Mouse (Mus musculus) gastrocnemius, adult 18-20 months (tissue): Measurements from ENCODE around the gene Hhat. TPM values are rescaled to one million over a fixed set of nuclear protein-coding genes. Genes with fewer than 3 reads are reported as not detected.

Experiments
- DNase-seq: peaks from one replicate; pipeline ENCODE4 v3.0.0; 2021; ENCODE audit warnings: low spot score
- total RNA-seq, 2 experiments: library from RNA; stranded (reverse); gene quantifications; 2 replicates each; pipeline ENCODE4 v1.2.3; 2021

Gene Hhat
- total RNA-seq, 2 experiments from 2014 or later = 1.2 to 1.3 TPM

DNA sequence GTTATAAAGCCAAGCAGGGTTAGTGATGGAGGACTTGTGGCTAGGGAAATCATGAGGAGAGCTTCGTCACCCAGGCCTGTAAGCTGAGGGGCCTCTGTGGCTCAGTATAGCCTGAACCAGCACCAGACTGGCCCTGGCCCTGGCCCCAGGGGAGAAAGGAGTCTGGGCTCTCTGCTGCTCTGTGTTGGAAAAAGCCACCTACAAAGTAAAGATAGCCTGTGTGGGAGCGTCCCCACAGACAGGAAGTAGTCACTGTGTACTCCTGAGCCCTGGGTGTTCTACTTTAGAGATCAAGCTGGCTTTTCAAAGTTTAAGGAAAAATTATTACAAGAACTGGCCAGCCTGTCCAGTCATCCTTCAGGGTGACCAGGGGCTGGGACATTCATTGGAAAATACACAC lies 273.5 kb downstream of the Hhat start:
- DNase-seq = no peak

DNA sequence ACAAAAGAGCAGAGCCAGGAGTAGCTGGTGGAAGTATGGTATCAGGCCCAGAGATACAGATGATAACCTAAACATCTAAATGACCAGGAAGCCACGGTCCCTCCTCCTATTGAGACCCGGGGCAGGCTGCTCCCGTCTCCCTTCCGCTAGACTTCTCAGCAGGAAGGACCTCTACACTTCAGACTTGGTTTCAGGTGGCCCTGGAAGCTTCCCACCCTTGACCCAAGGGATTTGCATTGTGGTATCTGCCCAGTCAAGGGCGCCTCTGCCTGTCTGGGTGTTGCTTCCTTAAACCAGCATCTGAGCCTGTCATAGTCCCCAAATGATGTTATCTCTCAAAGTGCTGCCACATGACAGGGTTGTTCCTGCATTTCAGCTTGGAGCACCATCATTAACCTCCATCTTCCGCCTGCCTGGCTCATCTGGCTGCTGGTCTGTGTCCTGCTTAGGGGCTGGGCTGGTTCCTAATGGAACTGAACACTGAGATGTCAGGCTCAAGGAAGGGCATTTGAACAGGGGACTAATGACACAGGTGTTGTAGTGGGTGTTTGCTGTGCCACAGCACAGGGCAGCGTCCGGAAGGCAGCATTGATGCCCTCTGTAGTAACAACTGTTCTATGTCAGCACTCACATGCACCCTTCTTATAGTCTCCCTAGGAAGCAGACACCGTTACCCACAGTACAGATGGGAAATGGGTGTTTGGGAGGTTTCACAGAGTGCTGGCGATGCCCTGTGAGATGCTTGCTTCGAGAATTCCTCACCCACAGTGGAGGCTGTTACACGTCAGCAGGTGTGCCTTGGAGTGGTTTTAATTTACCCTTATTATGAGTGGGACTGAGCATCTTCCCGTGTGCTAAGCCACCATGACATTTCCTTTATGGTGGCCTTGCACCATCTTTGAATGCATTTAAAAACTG lies 280.9 kb downstream of the Hhat start:
- no peak for DNase-seq

GRCm38 (mm10) chr1:192487571-192487970 lies 283.5 kb downstream of the Hhat start:
- no peak for DNase-seq

DNA sequence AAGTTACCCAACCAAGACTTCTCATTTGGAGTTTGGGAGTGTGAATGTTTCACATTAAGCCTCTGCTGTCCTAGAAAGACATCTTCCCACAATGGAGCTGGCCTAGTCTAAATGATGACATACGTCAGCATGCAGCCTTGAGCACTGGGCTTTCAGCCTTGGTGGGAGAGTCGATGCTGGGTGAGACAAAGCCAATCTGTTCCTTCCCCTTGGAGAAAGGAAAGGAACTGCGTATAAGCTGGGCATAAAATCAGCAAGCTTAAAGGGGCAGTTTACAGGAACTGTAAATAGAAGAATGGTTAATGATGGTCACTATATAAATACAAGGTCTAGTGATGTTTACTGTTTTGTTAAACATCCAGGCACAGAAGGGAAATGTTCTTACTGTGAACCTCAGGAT lies 286.0 kb downstream of the Hhat start:
- DNase-seq = no peak

GRCm38 (mm10) chr1:192481446-192481845 lies 289.6 kb downstream of the Hhat start:
- DNase-seq = no peak

- no peak for DNase-seq
Measured at GRCm38 (mm10) chr1:192480072-192480784, 290.8 kb downstream of the Hhat start.

- no peak for DNase-seq
Measured at GRCm38 (mm10) chr1:192478176-192478575, 292.8 kb downstream of the Hhat start.

- no peak for DNase-seq
Measured at GRCm38 (mm10) chr1:192477556-192477955, 293.5 kb downstream of the Hhat start.

GRCm38 (mm10) chr1:192476704-192477103 lies 294.3 kb downstream of the Hhat start:
- no peak for DNase-seq

DNA sequence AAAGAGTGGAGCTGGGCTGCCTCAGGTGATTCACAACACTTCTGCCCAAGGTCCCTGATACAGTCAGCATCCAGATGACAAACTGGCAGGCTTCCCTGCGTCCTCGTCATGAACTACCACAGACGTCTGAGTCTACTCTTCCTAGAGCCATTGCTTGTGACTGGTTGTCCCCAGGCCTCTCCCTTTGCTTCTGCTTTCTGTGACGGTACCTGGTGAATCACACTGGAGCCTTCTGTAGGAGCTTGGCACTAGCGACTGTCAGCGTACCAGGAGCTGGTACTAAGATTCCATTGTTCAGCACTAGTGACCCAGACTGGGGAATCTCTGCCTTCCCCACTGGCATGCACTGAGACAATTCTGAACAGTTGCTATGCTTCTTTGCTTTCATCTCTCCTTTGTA lies 297.9 kb downstream of the Hhat start:
- DNase-seq = no peak

GRCm38 (mm10) chr1:192472366-192472765 lies 298.7 kb downstream of the Hhat start:
- no peak for DNase-seq

DNA sequence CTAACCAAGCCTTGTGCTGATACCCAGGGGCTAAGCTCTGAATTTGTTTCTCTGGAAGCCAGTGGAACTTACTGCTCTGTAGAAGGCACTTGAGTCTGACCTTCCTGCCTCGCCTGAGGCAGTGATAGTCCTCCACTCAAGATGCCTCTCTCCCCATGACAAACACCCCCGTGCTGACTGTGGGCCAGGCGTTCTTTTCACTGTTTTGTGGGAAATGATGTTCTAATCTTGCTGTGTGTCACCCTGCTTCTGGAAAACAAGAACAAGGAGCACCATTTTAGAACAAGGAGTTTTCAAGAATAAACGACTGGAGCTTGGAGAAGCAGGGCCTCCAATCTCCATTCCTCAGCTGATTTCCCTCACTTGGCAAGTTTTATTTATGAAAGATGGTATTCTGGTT lies 307.3 kb downstream of the Hhat start:
- DNase-seq = no peak

GRCm38 (mm10) chr1:192457526-192458206 lies 313.4 kb downstream of the Hhat start:
- peak; percentile 19 for DNase-seq

DNA sequence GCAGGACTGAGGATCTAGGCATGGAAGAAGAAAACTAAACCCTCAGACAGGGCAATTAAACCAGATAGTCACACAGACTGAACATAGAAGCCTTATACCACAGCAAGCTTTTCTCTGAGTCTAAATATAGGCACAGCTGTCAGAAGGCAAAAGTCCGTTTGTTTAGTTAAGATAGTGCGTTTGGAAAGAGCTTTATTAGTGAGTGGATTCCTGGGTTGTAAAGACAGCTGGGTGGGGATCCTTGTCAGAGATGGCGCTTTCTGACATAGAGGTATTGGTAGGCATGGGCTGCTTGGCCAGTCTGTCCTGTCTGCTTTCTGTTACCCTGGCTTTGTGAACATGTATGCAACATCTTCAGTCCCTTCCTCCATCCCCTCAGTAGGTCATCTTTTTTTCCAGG lies 314.0 kb downstream of the Hhat start:
- no peak for DNase-seq

DNA sequence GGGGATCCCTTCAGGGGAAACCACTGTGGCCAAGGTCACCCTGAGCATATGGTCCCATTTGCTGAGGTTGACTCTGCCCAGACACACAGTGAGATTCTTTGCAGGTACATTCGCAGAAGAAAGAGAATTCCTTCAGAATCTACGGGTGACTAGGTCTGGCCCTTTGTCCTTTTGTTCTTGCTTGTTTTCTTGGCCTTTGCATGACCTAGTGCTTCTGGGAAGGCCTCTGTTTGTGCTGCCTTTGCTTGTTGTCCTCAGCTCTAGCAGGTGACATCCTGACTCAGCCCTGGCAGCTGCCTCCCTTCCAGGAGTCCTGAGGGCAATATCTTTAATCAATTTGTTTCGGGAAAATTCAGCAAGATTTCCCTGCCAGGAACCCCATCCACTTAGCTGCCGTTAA lies 316.0 kb downstream of the Hhat start:
- no peak for DNase-seq

GRCm38 (mm10) chr1:192454501-192454900 lies 316.5 kb downstream of the Hhat start:
- DNase-seq = no peak

- DNase-seq = no peak
Measured at GRCm38 (mm10) chr1:192451722-192452121, 319.3 kb downstream of the Hhat start.

GRCm38 (mm10) chr1:192450425-192450824 lies 320.6 kb downstream of the Hhat start:
- DNase-seq = no peak

GRCm38 (mm10) chr1:192449572-192450351 lies 321.3 kb downstream of the Hhat start:
- DNase-seq = no peak

DNA sequence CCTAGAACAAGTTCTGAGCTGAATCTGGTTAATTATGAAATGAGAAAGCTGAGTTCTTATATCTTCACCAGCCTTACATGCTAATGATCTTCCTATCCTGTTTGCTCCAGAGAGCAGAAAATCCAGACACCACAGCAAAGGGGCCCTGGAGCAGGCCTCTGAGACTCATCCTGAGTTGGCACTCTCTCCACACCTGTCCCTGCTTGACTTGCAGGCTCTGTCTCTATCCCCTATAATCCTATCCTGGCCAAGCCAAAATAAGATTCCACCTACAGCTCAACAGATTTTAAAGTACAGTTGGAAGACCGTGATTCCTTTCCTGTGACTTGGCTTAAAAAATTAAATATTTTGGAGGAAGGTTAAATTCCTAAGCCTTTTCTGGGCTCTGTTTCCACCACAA lies 322.5 kb downstream of the Hhat start:
- DNase-seq = no peak

DNA sequence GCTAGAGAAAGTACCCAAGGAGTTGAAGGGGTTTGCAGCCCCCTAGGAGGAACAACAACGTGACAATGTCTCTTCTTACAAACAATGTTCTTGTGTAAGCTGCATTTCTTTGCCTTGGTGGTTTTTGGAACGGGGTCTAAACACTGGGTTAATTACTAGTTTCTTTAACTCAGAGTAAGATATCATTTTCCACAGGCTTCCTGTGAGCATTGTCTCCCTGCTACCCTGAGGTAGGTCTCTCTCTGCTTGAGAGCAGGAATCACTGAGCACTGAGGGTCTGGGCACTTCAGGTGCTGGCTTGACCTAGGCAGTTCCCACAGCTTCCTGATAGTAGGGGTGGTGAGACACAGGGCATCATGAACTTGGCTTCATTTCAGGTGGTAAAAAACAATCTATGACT lies 323.4 kb downstream of the Hhat start:
- no peak for DNase-seq
